Mouse (Mus musculus) kidney, adult 10 weeks (tissue): ENCODE measurements around the gene Popdc2. TPM values are rescaled to one million over a fixed set of nuclear protein-coding genes. Genes with fewer than 3 reads are reported as not detected.

Experiments used
- polyA plus RNA-seq: library from polyadenylated mRNA; stranded (reverse); fragments of 350-450 nt; fragmentation: Illumina TruSeq; extraction: RNeasy Lipid Tissue Mini Kit (QIAGEN cat#74804); gene quantifications from one replicate; pipeline ENCODE4 v1.2.3, GENCODE M21; 2014; ENCODE audit warnings: low read depth, low replicate concordance

The Popdc2 gene
- not detected for polyA plus RNA-seq

GRCm38 (mm10) chr16:38361933-38362332 lies at the start of gene Popdc2:
TSS of gene Popdc2 (plus strand) at chr16:38362209.

GRCm38 (mm10) chr16:38341396-38342324 lies 20.3 kb upstream of the Popdc2 start, which contains the start of gene Maats1:
TSS of gene Maats1 (minus strand) at chr16:38342143.

GRCm38 (mm10) chr16:38346529-38347325 lies 15.3 kb upstream of the Popdc2 start, which contains the start of the genes Cox17 and Gm21987:
TSS of gene Cox17 (plus strand) at chr16:38346991.
TSS of gene Gm21987 (plus strand) at chr16:38347040.

Other genes starting within 250 kb of the Popdc2 start
- 1.3 TPM for gene Nr1i2, start 67.4 kb upstream of the Popdc2 start, polyA plus RNA-seq
- gene Maats1, start 20.1 kb upstream of the Popdc2 start, polyA plus RNA-seq, result 1.1 TPM
- 155 TPM for gene Cox17, start 15.2 kb upstream of the Popdc2 start, polyA plus RNA-seq
- not detected for gene Gm21987, start 15.2 kb upstream of the Popdc2 start, polyA plus RNA-seq
- gene Pla1a, start 70.9 kb downstream of the Popdc2 start, polyA plus RNA-seq, result 12.2 TPM
- 8.2 TPM for gene Adprh, start 90.5 kb downstream of the Popdc2 start, polyA plus RNA-seq
- gene Cd80, start 93.4 kb downstream of the Popdc2 start, polyA plus RNA-seq, result 0.20 TPM
- gene Timmdc1, start 160.5 kb downstream of the Popdc2 start, polyA plus RNA-seq, result 13.7 TPM
- gene Poglut1, start 188.0 kb downstream of the Popdc2 start, polyA plus RNA-seq, result 46.7 TPM
- gene Tmem39a, start 196.5 kb downstream of the Popdc2 start, polyA plus RNA-seq, result 21.7 TPM